Mouse (Mus musculus) liver, adult 2 months (tissue): ENCODE data around the gene Olfr91. TPM values are rescaled to one million over a fixed set of nuclear protein-coding genes. Genes with fewer than 3 reads are reported as not detected.
"Not testable (repeated sequence)": the region's sequence is repeated elsewhere in the genome, so short reads cannot be mapped to it uniquely, and the experiment has no call there.

Experiments used
- DNase-seq: peaks from one replicate; pipeline ENCODE4 v3.0.0-alpha.2; 2011; ENCODE audit warnings: low read depth, low spot score; ENCODE audit errors: extremely low read depth
- H3K27ac ChIP-seq: fragments of 200-500 bp; replicated peaks from 2 replicates; pipeline ENCODE4 v1.5.1; 2012; ENCODE audit warnings: low read depth, mild to moderate bottlenecking, control low read depth, inconsistent platforms, low read length; ENCODE audit not compliant: insufficient read depth
- H3K27me3 ChIP-seq: fragments of 200-500 bp; 2 replicates; pipeline ENCODE4 v1.6.1; 2012; ENCODE audit warnings: mild to moderate bottlenecking, moderate library complexity, low read length, inconsistent platforms; ENCODE audit not compliant: control insufficient read depth, insufficient read depth
- H3K36me3 ChIP-seq: fragments of 200-500 bp; 2 replicates; pipeline ENCODE4 v1.6.1; 2012; ENCODE audit warnings: low read length, inconsistent platforms; ENCODE audit not compliant: control insufficient read depth, insufficient read depth
- H3K4me1 ChIP-seq: fragments of 200-500 bp; 2 replicates; pipeline ENCODE4 v1.6.1; 2011; ENCODE audit warnings: low read length; ENCODE audit not compliant: control insufficient read depth, insufficient read depth
- H3K4me3 ChIP-seq: fragments of 200-500 bp; 2 replicates; pipeline ENCODE4 v1.5.1; 2011; ENCODE audit warnings: low read depth, mild to moderate bottlenecking, control low read depth, low read length, moderate library complexity; ENCODE audit not compliant: insufficient read depth
- H3K79me2 ChIP-seq: fragments of 200-500 bp; 2 replicates; pipeline ENCODE4 v1.6.1; 2012; ENCODE audit warnings: inconsistent platforms, mild to moderate bottlenecking, low read length, moderate library complexity; ENCODE audit not compliant: control insufficient read depth, insufficient read depth
- H3K9ac ChIP-seq: fragments of 200-500 bp; 2 replicates; pipeline ENCODE4 v1.6.1; 2012; ENCODE audit warnings: low read depth, mild to moderate bottlenecking, control low read depth, inconsistent platforms, low read length
- CTCF ChIP-seq: fragments of 200-500 bp; IDR thresholded peaks from 2 replicates; pipeline ENCODE4 v1.5.1; 2011; ENCODE audit warnings: low read depth, low read length, control low read depth
- POLR2A ChIP-seq: fragments of 200-500 bp; IDR thresholded peaks from 2 replicates; pipeline ENCODE4 v1.6.1; 2011; ENCODE audit warnings: low read length, control low read depth; ENCODE audit not compliant: insufficient read depth; ENCODE audit errors: extremely low read depth
- WGBS: fragments of 180-500 bp; shearing (Covaris S2); methylation state at CpG from one replicate; pipeline ENCODE4 v1.1.7; 2018; 5-methylcytosine and 5-hydroxymethylcytosine counted together
- polyA plus RNA-seq: library from polyadenylated mRNA; depleted of rRNA; stranded (reverse); fragments of >200 nt; gene quantifications from 2 replicates; pipeline ENCODE4 v1.2.3, GENCODE M21; 2012; rRNA removed
- total RNA-seq: library from RNA; depleted of rRNA; stranded (reverse); fragments of >200 nt; gene quantifications from 2 replicates; pipeline ENCODE4 v1.2.3, GENCODE M21; 2014; rRNA removed

Gene Olfr91
- total RNA-seq, result not detected in 2 replicates
- polyA plus RNA-seq, result not detected in 2 replicates

DNA sequence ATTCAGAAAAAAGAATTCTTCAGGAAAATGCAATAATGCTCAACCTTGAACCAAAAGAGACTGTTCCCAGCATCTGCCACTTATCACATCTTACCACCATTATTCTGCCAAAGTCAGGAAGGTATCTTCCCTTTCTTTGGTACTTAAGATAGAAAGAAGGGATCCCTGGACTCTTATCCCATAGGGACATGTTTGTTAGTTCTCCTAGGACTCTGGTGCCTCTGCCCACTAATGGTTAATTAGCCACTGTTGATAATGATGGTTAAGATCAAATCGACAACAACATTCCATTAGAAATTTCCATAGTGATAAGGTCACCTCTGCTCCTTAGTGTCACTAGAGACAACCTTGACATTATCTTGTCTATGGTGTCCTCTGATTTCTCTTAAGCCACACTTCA lies at the start of gene Olfr91:
Gene Olfr91, minus strand, starts transcription at position 101 of the 400 bp plus-strand sequence.
- TF ChIP-seq CTCF (no peak), POLR2A (no peak)
- Histone ChIP-seq H3K4me3 (no peak within 1 kb of the TSS), H3K4me1 (no peaks in the 10 kb centered on the region), H3K27me3 (no peaks in the 10 kb centered on the region), H3K9ac (no peak within 1 kb of the TSS), H3K27ac (no peak within 1 kb of the TSS), H3K36me3 (no peaks in the 10 kb centered on the region), H3K79me2 (no peaks in the 10 kb centered on the region)
- no peak for DNase-seq
- 80% methylated on average over 1 of the region's 1 CpGs for WGBS

- H3K27me3 ChIP-seq, H3K4me1 ChIP-seq, DNase-seq, H3K9ac ChIP-seq, H3K79me2 ChIP-seq, H3K4me3 ChIP-seq, H3K36me3 ChIP-seq, H3K27ac ChIP-seq: not testable (repeated sequence)
- WGBS, result 59% methylated on average over 4 of the region's 4 CpGs
Measured at GRCm38 (mm10) chr17:37131366-37131765, 33.3 kb upstream of the Olfr91 start.

- Histone ChIP-seq H3K36me3 (no peaks in the 10 kb centered on the region), H3K4me3 (no peak within 1 kb of the TSS), H3K4me1 (no peaks in the 10 kb centered on the region), H3K79me2 (no peaks in the 10 kb centered on the region), H3K9ac (no peak within 1 kb of the TSS), H3K27me3 (no peaks in the 10 kb centered on the region), H3K27ac (no peak within 1 kb of the TSS)
- WGBS, result 83% methylated on average over 2 of the region's 2 CpGs
- DNase-seq, result no peak
- TF ChIP-seq CTCF (no peak), POLR2A (no peak)
Measured at GRCm38 (mm10) chr17:37119988-37120387, 21.9 kb upstream of the Olfr91 start, which contains the start of gene Olfr92. TSS of gene Olfr92 (minus strand) at chr17:37120088.

- Histone ChIP-seq H3K27me3 (no peaks in the 10 kb centered on the region), H3K27ac (no peak overlapping the region), H3K36me3 (no peaks in the 10 kb centered on the region), H3K9ac (no peak overlapping the region), H3K79me2 (no peaks in the 10 kb centered on the region), H3K4me3 (no peak overlapping the region), H3K4me1 (no peaks in the 10 kb centered on the region)
- TF ChIP-seq CTCF, result no peak
- TF ChIP-seq POLR2A, result no peak
- DNase-seq, result no peak
- WGBS, result 68% methylated on average over 5 of the region's 5 CpGs
Measured at GRCm38 (mm10) chr17:37093289-37093688, 4.8 kb downstream of the Olfr91 start.

- no peaks in the 10 kb centered on the region for H3K36me3 ChIP-seq
- H3K79me2 ChIP-seq, result no peaks in the 10 kb centered on the region
- no peak overlapping the region for H3K27ac ChIP-seq
- WGBS, result 53% methylated on average over 1 of the region's 1 CpGs
- H3K9ac ChIP-seq, result no peak overlapping the region
- no peaks in the 10 kb centered on the region for H3K27me3 ChIP-seq
- DNase-seq, result no peak
- no peaks in the 10 kb centered on the region for H3K4me1 ChIP-seq
- no peak overlapping the region for H3K4me3 ChIP-seq
- TF ChIP-seq POLR2A, result no peak
- no peak for TF ChIP-seq CTCF
Measured at GRCm38 (mm10) chr17:37092198-37092597, 5.9 kb downstream of the Olfr91 start.

DNA sequence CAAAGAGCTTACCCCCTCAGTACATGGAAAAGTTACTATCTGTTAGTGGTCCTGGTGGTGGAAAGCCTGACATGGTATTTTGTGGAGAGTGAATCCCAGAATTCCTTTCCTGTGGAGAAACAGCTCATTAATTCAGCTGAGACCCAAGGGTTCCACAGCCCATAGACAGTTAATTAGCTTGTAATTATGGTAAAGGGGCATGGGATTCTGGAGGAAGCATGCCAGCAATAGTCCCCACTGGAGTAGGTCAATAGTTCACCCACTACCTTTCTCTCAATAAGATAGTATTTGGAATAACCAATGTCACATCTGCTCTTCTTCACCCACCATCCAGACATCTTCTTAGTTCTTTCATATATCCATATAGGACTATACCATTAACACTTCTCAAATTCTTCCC lies 9.7 kb downstream of the Olfr91 start, which contains the start of gene Olfr90:
Gene Olfr90, minus strand, starts transcription at position 101 of the 400 bp plus-strand sequence.
- DNase-seq, result no peak
- no peaks in the 10 kb centered on the region for H3K4me1 ChIP-seq
- no peaks in the 10 kb centered on the region for H3K27me3 ChIP-seq
- no peak within 1 kb of the TSS for H3K4me3 ChIP-seq
- H3K79me2 ChIP-seq, result no peaks in the 10 kb centered on the region
- H3K27ac ChIP-seq, result no peak within 1 kb of the TSS
- no peak for TF ChIP-seq POLR2A
- TF ChIP-seq CTCF, result no peak
- H3K9ac ChIP-seq, result no peak within 1 kb of the TSS
- H3K36me3 ChIP-seq, result no peaks in the 10 kb centered on the region
